In the genomic region with DNA sequence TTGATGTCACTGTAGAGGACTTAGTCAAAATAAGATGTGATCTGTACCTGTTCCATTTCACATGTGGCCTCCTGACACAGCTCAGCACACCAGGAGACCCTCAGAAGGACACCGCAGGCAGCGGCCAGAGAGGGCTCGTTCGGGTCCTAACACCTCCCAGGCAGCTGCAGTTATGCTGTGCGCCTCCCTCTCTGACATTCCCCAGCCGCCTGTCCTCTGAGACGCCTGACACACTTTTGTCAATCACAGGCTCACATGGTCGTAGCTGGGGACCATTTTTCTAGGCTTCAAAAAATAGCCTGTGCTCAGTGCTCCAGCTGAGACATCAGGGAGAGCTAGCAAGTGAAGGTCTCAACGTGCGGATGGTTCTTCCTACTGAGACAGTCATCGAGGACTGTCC, we compare ENCODE assay signal across 19 mouse cellular contexts.
DNase-seq lines count a peak whose midpoint lies in the region; ATAC-seq and TF ChIP-seq lines count a peak whose summit lies in the region.
"Had no signal": no experiment of that assay in that cellular context is flagged by ENCODE, and none has a peak within 500 bp of the region (broad histone marks: within the 10 kb centered on the region; RNA-seq: fewer than 3 reads in every experiment).

No protein-coding gene starts in this region.

- peak overlapping the region; percentile 34; the same call in 1 of the 2 replicates for H3K9ac ChIP-seq in heart, embryonic 13.5 days
- 0 out of 2 replicates have a peak overlapping the region, but pooled peaks have one; percentile 14 for H3K9ac ChIP-seq in hindbrain, embryonic 16.5 days (ENCODE audit: low read depth, low read length)
- no peak overlapping the region for H3K9ac ChIP-seq in hindbrain, postnatal 0 days (replicated peaks; ENCODE audit: low read length)
- H3K9ac ChIP-seq: embryonic facial prominence, embryonic 13.5 days; liver, embryonic 12.5 days had no signal

- CTCF ChIA-PET in Patski (lab: Charles Lee) = interaction anchor here (0.9 to 1.3 kb wide), 2 partner anchors 8 to 9 kb away, joined by 3 read pairs; no protein-coding TSS in a partner anchor

- H3K27ac ChIP-seq in heart, embryonic 13.5 days (replicated peaks) = no peak overlapping the region; the same call in 1 of the 2 replicates
- no peak overlapping the region for H3K27ac ChIP-seq in hindbrain, embryonic 16.5 days (ENCODE audit: low read depth, low read length)
- no peak overlapping the region for H3K27ac ChIP-seq in hindbrain, postnatal 0 days
- peak overlapping the region; percentile 35; the same call in 1 of the 2 replicates for H3K27ac ChIP-seq in embryonic fibroblast, embryonic 13.5 days (ENCODE audit: insufficient read depth, low read length)
- H3K27ac ChIP-seq: embryonic facial prominence, embryonic 13.5 days; liver, embryonic 12.5 days; stomach, postnatal 0 days had no signal

- H3K27me3 ChIP-seq in heart, embryonic 13.5 days (replicated peaks) = no peaks in the 10 kb centered on the region
- H3K27me3 ChIP-seq in hindbrain, embryonic 16.5 days (replicated peaks; ENCODE audit: control insufficient read depth, insufficient read depth, low read length) = no peaks in the 10 kb centered on the region
- H3K27me3 ChIP-seq in hindbrain, postnatal 0 days (ENCODE audit: insufficient read depth, low read length) = no peaks in the 10 kb centered on the region
- H3K27me3 ChIP-seq in Patski = no peaks in the 10 kb centered on the region
- H3K27me3 ChIP-seq: embryonic facial prominence, embryonic 13.5 days; liver, embryonic 12.5 days had no signal

- 30% methylated on average over 11 of the region's 11 CpGs for WGBS in heart, embryonic 13.5 days
- WGBS in hindbrain, embryonic 16.5 days = 36% methylated on average over 11 of the region's 11 CpGs
- 39% methylated on average over 11 of the region's 11 CpGs for WGBS in hindbrain, postnatal 0 days

- H3K36me3 ChIP-seq in heart, embryonic 13.5 days = no peaks in the 10 kb centered on the region
- no peaks in the 10 kb centered on the region for H3K36me3 ChIP-seq in hindbrain, embryonic 16.5 days (ENCODE audit: control insufficient read depth, insufficient read depth, low read length)
- H3K36me3 ChIP-seq in hindbrain, postnatal 0 days (ENCODE audit: insufficient read depth, low read length) = no peaks in the 10 kb centered on the region
- H3K36me3 ChIP-seq: embryonic facial prominence, embryonic 13.5 days; liver, embryonic 12.5 days had no signal

- TF ChIP-seq POLR2A in embryonic fibroblast, embryonic 13.5 days (IDR thresholded peaks at IDR 0.05; ENCODE audit: low read depth, low read length) = no peak

- in situ Hi-C loops in Patski (cut with MboI; ENCODE audit: low pct_unique_long_range_greater_than_20kb) = no loop called here

- ATAC-seq in heart, embryonic 13.5 days (ENCODE audit: extremely low read depth, insufficient number of reproducible peaks, low FRiP score, low TSS enrichment) = no peak
- ATAC-seq in hindbrain, embryonic 16.5 days = no peak
- ATAC-seq in hindbrain, postnatal 0 days = no peak
- peak; percentile 2 for ATAC-seq in Patski
- ATAC-seq: inflammation-experienced regulatory T-cells, adult 6 months; liver, embryonic 12.5 days had no signal

- DNase-seq in heart, postnatal 4 days = no peak
- no peak for DNase-seq in hindbrain, postnatal 0 days (ENCODE audit: low spot score)
- DNase-seq in Patski (ENCODE audit: low read depth, low spot score) = no peak
- DNase-seq in thymus, postnatal 14 days = no peak
- DNase-seq: adrenal gland, adult 8-10 months; cerebellum, adult 9-11 months; gastrocnemius, postnatal 10 days; kidney, adult 2 months; kidney, postnatal 10 days; lung, adult 2 months; right cerebral cortex, adult 18-20 months had no signal

- no peak for TF ChIP-seq CTCF in hindbrain, postnatal 0 days (IDR thresholded peaks at IDR 0.05; ENCODE audit: low read depth)
- TF ChIP-seq CTCF in Patski (IDR thresholded peaks at IDR 0.05) = no peak
- no peak for TF ChIP-seq CTCF in embryonic fibroblast, embryonic 13.5 days (IDR thresholded peaks at IDR 0.05; ENCODE audit: borderline replicate concordance, insufficient read depth, low read length)

- H3K4me3 ChIP-seq in heart, embryonic 13.5 days = no peak overlapping the region
- H3K4me3 ChIP-seq in hindbrain, embryonic 16.5 days (ENCODE audit: low read length) = no peak overlapping the region
- H3K4me3 ChIP-seq in hindbrain, postnatal 0 days (ENCODE audit: low read length) = no peak overlapping the region
- H3K4me3 ChIP-seq in embryonic fibroblast, embryonic 13.5 days (ENCODE audit: insufficient read depth, low read length) = no peak overlapping the region
- H3K4me3 ChIP-seq: embryonic facial prominence, embryonic 13.5 days; liver, embryonic 12.5 days; megakaryocyte, embryonic 14.5 days had no signal

- H3K9me3 ChIP-seq in heart, embryonic 13.5 days = no peaks in the 10 kb centered on the region
- H3K9me3 ChIP-seq in hindbrain, embryonic 16.5 days (ENCODE audit: control insufficient read depth, low read length) = no peaks in the 10 kb centered on the region
- H3K9me3 ChIP-seq in hindbrain, postnatal 0 days (ENCODE audit: low read length) = no peaks in the 10 kb centered on the region
- H3K9me3 ChIP-seq: embryonic facial prominence, embryonic 13.5 days; liver, embryonic 12.5 days; megakaryocyte, embryonic 14.5 days had no signal

- H3K4me2 ChIP-seq in heart, embryonic 13.5 days = peak overlapping the region; percentile 12; the same call in 1 of the 2 replicates
- H3K4me2 ChIP-seq in hindbrain, embryonic 16.5 days (ENCODE audit: low read length) = no peak overlapping the region
- H3K4me2 ChIP-seq in hindbrain, postnatal 0 days (ENCODE audit: low read depth, low read length) = no peak overlapping the region
- H3K4me2 ChIP-seq: embryonic facial prominence, embryonic 13.5 days; liver, embryonic 12.5 days had no signal

- H3K4me1 ChIP-seq in heart, embryonic 13.5 days = peaks cover 77% of the 10 kb centered on the region
- peaks cover 48% of the 10 kb centered on the region for H3K4me1 ChIP-seq in hindbrain, embryonic 16.5 days (ENCODE audit: control insufficient read depth, insufficient read depth, low read depth, low read length)
- peaks cover 34% of the 10 kb centered on the region for H3K4me1 ChIP-seq in hindbrain, postnatal 0 days (ENCODE audit: insufficient read depth, low read length)
- peaks cover 22% of the 10 kb centered on the region for H3K4me1 ChIP-seq in embryonic fibroblast, embryonic 13.5 days (ENCODE audit: control insufficient read depth, insufficient read depth, low read length)
- H3K4me1 ChIP-seq: megakaryocyte, embryonic 14.5 days had no signal

- POLR2A ChIA-PET in Patski (lab: Charles Lee) = interaction anchor here (0.6 kb wide), 1 partner anchor 25 kb away, joined by 3 read pairs; no protein-coding TSS in a partner anchor
